13 mouse cellular contexts compared by ENCODE assay signal in the genomic region with DNA sequence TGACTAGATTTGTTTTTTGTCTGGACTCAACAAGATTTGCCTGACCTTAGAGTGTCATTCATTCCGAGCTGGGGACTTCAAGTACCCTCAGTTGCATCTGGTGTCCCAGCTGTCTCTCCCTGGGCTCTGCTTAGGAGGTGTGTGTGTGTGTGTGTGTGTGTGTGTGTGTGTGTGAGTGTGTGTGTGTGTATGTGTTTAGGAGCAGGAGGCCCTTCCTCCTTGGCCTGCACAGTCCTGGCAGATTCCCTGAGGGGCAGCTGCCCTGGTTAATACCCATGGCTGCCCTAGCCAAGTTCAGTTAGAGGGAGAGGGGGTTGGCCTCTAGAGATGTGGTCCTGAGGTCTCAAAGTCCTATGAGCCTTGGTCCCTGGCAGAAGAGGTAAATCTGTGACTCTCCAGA.
A peak's percentile ranks its signal among the peaks of the same experiment; 100 is the strongest.
DNase-seq lines count a peak whose midpoint lies in the region; ATAC-seq and TF ChIP-seq lines count a peak whose summit lies in the region.
"Had no signal": no experiment of that assay in that cellular context is flagged by ENCODE, and none has a peak within 500 bp of the region (broad histone marks: within the 10 kb centered on the region; RNA-seq: fewer than 3 reads in every experiment).

No protein-coding gene starts in this region.

- DNase-seq in adrenal gland, postnatal 10 days: peak; percentile 23
- DNase-seq in adrenal gland, adult 8-10 months: no peak
- no peak for DNase-seq in heart, postnatal 4 days
- peak; percentile 59 for DNase-seq in brain, embryonic 14.5 days (ENCODE audit: low read depth)
- DNase-seq in lung, postnatal 10 days: peak; percentile 56
- DNase-seq in right cerebral cortex, postnatal 14 days: no peak
- no peak for DNase-seq in kidney, postnatal 14 days
- DNase-seq: cerebellum, adult 11-12 months; kidney, adult 8-10 months had no signal

- peaks cover 20% of the 10 kb centered on the region for H3K4me1 ChIP-seq in heart, embryonic 15.5 days (replicated peaks)

- H3K27me3 ChIP-seq in heart, embryonic 15.5 days: no peaks in the 10 kb centered on the region
- H3K27me3 ChIP-seq: CH12.LX had no signal

- no peaks in the 10 kb centered on the region for H3K36me3 ChIP-seq in heart, embryonic 15.5 days

- TF ChIP-seq CTCF in brain, embryonic 14.5 days (IDR thresholded peaks at IDR 0.05; ENCODE audit: borderline replicate concordance, extremely low read depth, insufficient read depth, insufficient read length): no peak

- WGBS in heart, embryonic 15.5 days: 55% methylated on average over 1 of the region's 1 CpGs

- no peak overlapping the region for H3K9ac ChIP-seq in heart, embryonic 15.5 days

- no peak overlapping the region for H3K27ac ChIP-seq in heart, embryonic 15.5 days

- H3K9me3 ChIP-seq in heart, embryonic 15.5 days (replicated peaks): no peaks in the 10 kb centered on the region

- H3K4me3 ChIP-seq in heart, embryonic 15.5 days: no peak overlapping the region

- no peak for TF ChIP-seq POLR2A in brain, embryonic 14.5 days (IDR thresholded peaks at IDR 0.05; ENCODE audit: borderline replicate concordance, extremely low read depth, insufficient read depth, insufficient read length, poor library complexity, severe bottlenecking)

- H3K4me2 ChIP-seq in heart, embryonic 15.5 days: no peak overlapping the region
- H3K4me2 ChIP-seq: liver, embryonic 11.5 days had no signal

- 0 out of 2 replicates have a peak, but pooled peaks have one; percentile 17 for ATAC-seq in heart, embryonic 15.5 days (replicated peaks; ENCODE audit: insufficient number of reproducible peaks, insufficient read depth, low FRiP score, low read depth)
- ATAC-seq: activated CD4-positive, CD25-positive, alpha-beta regulatory T cell, adult 4 months had no signal

Comparison
In these comparisons a context has a peak if more than half of its experiments do, and no peak if none do; other contexts are left out.
1. DNase-seq: peak in adrenal gland, postnatal 10 days (single experiment), brain, embryonic 14.5 days (single experiment) and lung, postnatal 10 days (single experiment); none in adrenal gland, adult 8-10 months (single experiment), heart, postnatal 4 days (single experiment), right cerebral cortex, postnatal 14 days (single experiment) and kidney, postnatal 14 days (single experiment).